Mouse (Mus musculus) lung, adult 2 months (tissue): ENCODE data around the gene Tchp.

Source experiments
- CTCF ChIP-seq: fragments of 200-500 bp; IDR thresholded peaks from 2 replicates; pipeline ENCODE4 v1.5.1; 2011; ENCODE audit warnings: mild to moderate bottlenecking, low read length, control low read depth; ENCODE audit not compliant: insufficient read depth
- POLR2A ChIP-seq: fragments of 200-500 bp; IDR thresholded peaks from 2 replicates; pipeline ENCODE4 v1.6.1; 2011; ENCODE audit warnings: low read depth, mild to moderate bottlenecking, control low read depth, low read length, borderline replicate concordance; ENCODE audit errors: extremely low read depth

GRCm38 (mm10) chr5:114731969-114732368 lies 24.4 kb downstream of the Tchp start:
- TF ChIP-seq POLR2A (no peak), CTCF (no peak)
